Comparison of ENCODE assay signal across 8 mouse cellular contexts in the genomic region with DNA sequence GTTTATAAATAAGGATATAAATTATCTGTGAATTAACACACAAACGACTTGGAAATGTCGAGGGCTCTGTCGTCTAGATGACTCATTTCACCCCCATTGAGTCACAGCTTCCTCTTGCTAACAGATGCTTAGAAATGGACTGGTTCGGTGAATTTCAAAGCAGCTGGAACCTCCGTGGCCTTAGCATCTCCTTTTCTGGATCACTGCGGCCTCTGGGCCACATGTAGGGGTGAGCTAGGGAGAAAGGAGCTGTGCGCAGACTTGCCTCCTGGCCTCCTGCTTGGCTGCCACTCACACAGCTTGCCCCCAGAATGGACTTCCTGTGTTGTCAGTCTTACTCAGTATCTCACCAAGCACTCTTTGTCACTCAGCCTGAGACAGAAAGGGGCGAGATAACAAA. TPM values are rescaled to one million over a fixed set of nuclear protein-coding genes. Genes with fewer than 3 reads are reported as not detected.
DNase-seq lines count a peak whose midpoint lies in the region; ATAC-seq and TF ChIP-seq lines count a peak whose summit lies in the region.

No protein-coding gene starts in this region.

- TF ChIP-seq POLR2A in kidney, adult 2 months (IDR thresholded peaks at IDR 0.05; ENCODE audit: low read depth, low read length), result no peak

- ATAC-seq in heart, embryonic 14.5 days (ENCODE audit: insufficient number of reproducible peaks, insufficient read depth, low FRiP score, low read depth), result 0 out of 2 replicates have a peak, but pooled peaks have one; percentile 31
- ATAC-seq in megakaryocyte progenitor cell, adult 5-6 weeks (replicated peaks; ENCODE audit: poor library complexity), result peak; percentile 76
- no peak for ATAC-seq in inflammation-experienced regulatory T-cells, adult 6 months

- DNase-seq in kidney, adult 2 months, result peak; percentile 12
- DNase-seq in kidney, postnatal 36 days, result no peak
- DNase-seq in NIH3T3 (ENCODE audit: low read depth), result peak; percentile 54
- no peak for DNase-seq in spleen, adult 18-20 months
- no peak for DNase-seq in ovary, adult 18-20 months (ENCODE audit: low spot score)

- no peak overlapping the region for H3K9ac ChIP-seq in heart, embryonic 14.5 days (ENCODE audit: low read length)

- no peak overlapping the region for H3K4me3 ChIP-seq in kidney, adult 2 months (ENCODE audit: insufficient read depth, low read depth, low read length)
- no peak overlapping the region for H3K4me3 ChIP-seq in heart, embryonic 14.5 days (ENCODE audit: control insufficient read depth in 1 of 2, insufficient read depth in 1 of 2, low read depth in 1 of 2, low read length in 2 of 2)

- 0 out of 2 replicates have a peak overlapping the region, but pooled peaks have one; percentile 13 for H3K4me2 ChIP-seq in heart, embryonic 14.5 days (ENCODE audit: low read length)

- no peak for TF ChIP-seq CTCF in kidney, adult 2 months (conservative IDR thresholded peaks at IDR 0.05; ENCODE audit: insufficient read depth, insufficient read length, low read depth, low read length)

- no peaks in the 10 kb centered on the region for H3K36me3 ChIP-seq in kidney, adult 2 months (ENCODE audit: control insufficient read depth, insufficient read depth, low read length)
- H3K36me3 ChIP-seq in heart, embryonic 14.5 days (ENCODE audit: control insufficient read depth, insufficient read depth, low read length), result no peaks in the 10 kb centered on the region

- no peaks in the 10 kb centered on the region for H3K27me3 ChIP-seq in kidney, adult 2 months (replicated peaks; ENCODE audit: control insufficient read depth, insufficient read depth, low read length)
- no peaks in the 10 kb centered on the region for H3K27me3 ChIP-seq in heart, embryonic 14.5 days (ENCODE audit: control insufficient read depth, insufficient read depth, low read length)

- 27% methylated on average over 8 of the region's 8 CpGs for WGBS in kidney, adult 2 months
- WGBS in heart, embryonic 14.5 days, result 7% methylated on average over 8 of the region's 8 CpGs

- H3K4me1 ChIP-seq in kidney, adult 2 months (ENCODE audit: control insufficient read depth, insufficient read depth, low read length), result no peaks in the 10 kb centered on the region
- peaks cover 12 to 27% of the 10 kb centered on the region in 2 experiments for H3K4me1 ChIP-seq in heart, embryonic 14.5 days (ENCODE audit: control insufficient read depth in 2 of 2, insufficient read depth in 2 of 2, low read length in 2 of 2)

- H3K9me3 ChIP-seq in heart, embryonic 14.5 days (ENCODE audit: control insufficient read depth, low read length), result no peaks in the 10 kb centered on the region

- no peak overlapping the region for H3K27ac ChIP-seq in kidney, adult 2 months (ENCODE audit: insufficient read depth, low read depth, low read length)
- peak overlapping the region in 1 of 2 experiments; percentile 58; a peak in 2 of 4 replicates for H3K27ac ChIP-seq in heart, embryonic 14.5 days (replicated peaks in 1 of 2; ENCODE audit: control insufficient read depth in 1 of 2, insufficient read depth in 1 of 2, low read depth in 2 of 2, low read length in 2 of 2)

RNA-seq across cellular contexts. Expression of a gene that starts 26.3 kb away (rescaled TPM):
- polyA plus RNA-seq in kidney, adult 2 months (2012; rRNA removed), result 14.3 and 14.4 TPM in 2 replicates
- 62.9 and 66.4 TPM in 2 replicates for polyA plus RNA-seq in heart, embryonic 14.5 days (2014; fragmentation: Nextera tagmentation; extraction: Ambion mirVana)
- total RNA-seq in megakaryocyte progenitor cell, adult 5-6 weeks (2015), result 11.6 and 16.3 TPM in 2 replicates
- total RNA-seq in megakaryocyte progenitor cell, adult 5-6 weeks (2017), result 7.1 and 9.9 TPM in 2 replicates
- under 1 TPM in 2 of 3 experiments, not detected in 1; 0.48 to 0.73 TPM for polyA plus RNA-seq in inflammation-experienced regulatory T-cells, adult 6 months (2017; shearing (Covaris generic))

Comparison
In these comparisons a context has a peak if more than half of its experiments do, and no peak if none do; other contexts are left out.
1. DNase-seq: peak in kidney, adult 2 months (single experiment) and NIH3T3 (single experiment); none in kidney, postnatal 36 days (0 of 2), spleen, adult 18-20 months (0 of 2) and ovary, adult 18-20 months (single experiment).